ENCODE assay signal across 8 mouse cellular contexts in the genomic region with DNA sequence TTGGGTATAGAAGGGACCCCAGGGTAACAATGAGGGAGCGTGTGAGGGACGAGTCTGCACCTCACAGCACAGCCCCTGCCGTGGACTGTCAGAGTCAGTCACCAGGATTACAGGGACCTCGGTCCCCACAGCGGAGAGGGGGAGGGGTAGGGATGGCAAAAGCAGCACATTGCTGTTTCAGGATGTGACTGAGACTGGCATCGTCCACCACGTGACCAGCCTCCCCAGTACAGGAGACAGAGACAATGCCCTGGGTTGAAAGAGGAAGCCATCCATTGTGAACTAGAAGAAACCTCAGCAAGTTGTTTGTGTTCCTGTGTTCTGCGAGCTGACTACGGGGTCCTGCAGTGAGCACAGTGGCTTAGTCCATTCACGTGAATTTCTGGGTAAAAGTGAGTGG.
DNase-seq lines count a peak whose midpoint lies in the region; ATAC-seq lines count a peak whose summit lies in the region.

No protein-coding gene starts in this region.

- H3K4me3 ChIP-seq in forebrain, embryonic 11.5 days (ENCODE audit: low read depth, low read length): no peak overlapping the region
- no peak overlapping the region for H3K4me3 ChIP-seq in hindbrain, embryonic 12.5 days
- no peak overlapping the region for H3K4me3 ChIP-seq in limb, embryonic 11.5 days (ENCODE audit: low read depth, low read length)
- H3K4me3 ChIP-seq in midbrain, embryonic 11.5 days (ENCODE audit: low read depth, low read length): no peak overlapping the region

- ATAC-seq in forebrain, embryonic 11.5 days (replicated peaks; ENCODE audit: low FRiP score): peak; percentile 92
- peak; percentile 84 for ATAC-seq in hindbrain, embryonic 12.5 days (ENCODE audit: low FRiP score)
- ATAC-seq in limb, embryonic 11.5 days (ENCODE audit: insufficient number of reproducible peaks, low FRiP score, low TSS enrichment, low read depth): 0 out of 2 replicates have a peak, but pooled peaks have one; percentile 34
- peak; percentile 93 for ATAC-seq in midbrain, embryonic 11.5 days (ENCODE audit: low FRiP score)

- H3K4me1 ChIP-seq in forebrain, embryonic 11.5 days (replicated peaks; ENCODE audit: control insufficient read depth, insufficient read depth, low read length): peaks cover 5% of the 10 kb centered on the region; the same call in 1 of the 2 replicates
- peaks cover 15% of the 10 kb centered on the region for H3K4me1 ChIP-seq in hindbrain, embryonic 12.5 days
- H3K4me1 ChIP-seq in limb, embryonic 11.5 days (ENCODE audit: control insufficient read depth, insufficient read depth, low read length): peaks cover 15% of the 10 kb centered on the region
- 0 out of 2 replicates have a peak, but pooled peaks cover 2% of the 10 kb centered on the region for H3K4me1 ChIP-seq in midbrain, embryonic 11.5 days (ENCODE audit: control insufficient read depth, insufficient read depth, low read length)

- H3K27me3 ChIP-seq in forebrain, embryonic 11.5 days (ENCODE audit: control insufficient read depth, insufficient read depth, low read length): no peaks in the 10 kb centered on the region
- H3K27me3 ChIP-seq in hindbrain, embryonic 12.5 days: no peaks in the 10 kb centered on the region; the same call in 1 of the 2 replicates
- H3K27me3 ChIP-seq in limb, embryonic 11.5 days (ENCODE audit: control insufficient read depth, insufficient read depth, low read length): no peaks in the 10 kb centered on the region
- H3K27me3 ChIP-seq in midbrain, embryonic 11.5 days (ENCODE audit: control insufficient read depth, insufficient read depth, low read length): no peaks in the 10 kb centered on the region

- peak overlapping the region; percentile 39; the same call in 1 of the 2 replicates for H3K4me2 ChIP-seq in forebrain, embryonic 11.5 days (ENCODE audit: low read depth, low read length, severe bottlenecking)
- H3K4me2 ChIP-seq in hindbrain, embryonic 12.5 days (replicated peaks): peak overlapping the region; percentile 37
- no peak overlapping the region for H3K4me2 ChIP-seq in limb, embryonic 11.5 days (ENCODE audit: low read depth, severe bottlenecking)
- peak overlapping the region; percentile 37 for H3K4me2 ChIP-seq in midbrain, embryonic 11.5 days

- H3K27ac ChIP-seq in forebrain, embryonic 11.5 days (ENCODE audit: low read depth, low read length): peak overlapping the region; percentile 31; the same call in 1 of the 2 replicates
- H3K27ac ChIP-seq in hindbrain, embryonic 12.5 days: peak overlapping the region; percentile 62
- no peak overlapping the region for H3K27ac ChIP-seq in limb, embryonic 11.5 days (replicated peaks; ENCODE audit: low read depth, low read length)
- no peak overlapping the region; the same call in 1 of the 2 replicates for H3K27ac ChIP-seq in midbrain, embryonic 11.5 days (ENCODE audit: low read depth, low read length)

- 4% methylated on average over 10 of the region's 10 CpGs for WGBS in forebrain, embryonic 11.5 days
- WGBS in hindbrain, embryonic 12.5 days: 5% methylated on average over 10 of the region's 10 CpGs
- WGBS in limb, embryonic 11.5 days: 37% methylated on average over 10 of the region's 10 CpGs
- under 1% methylated on average over 10 of the region's 10 CpGs for WGBS in midbrain, embryonic 11.5 days

- no peaks in the 10 kb centered on the region for H3K36me3 ChIP-seq in forebrain, embryonic 11.5 days (ENCODE audit: control insufficient read depth, insufficient read depth, low read length)
- H3K36me3 ChIP-seq in hindbrain, embryonic 12.5 days: no peaks in the 10 kb centered on the region
- no peaks in the 10 kb centered on the region for H3K36me3 ChIP-seq in limb, embryonic 11.5 days (ENCODE audit: control insufficient read depth, insufficient read depth, low read length)
- no peaks in the 10 kb centered on the region for H3K36me3 ChIP-seq in midbrain, embryonic 11.5 days (ENCODE audit: control insufficient read depth, insufficient read depth, low read length)

- H3K9ac ChIP-seq in forebrain, embryonic 11.5 days (ENCODE audit: low read length): peak overlapping the region; percentile 41
- H3K9ac ChIP-seq in hindbrain, embryonic 12.5 days: 0 out of 2 replicates have a peak overlapping the region, but pooled peaks have one; percentile 23
- no peak overlapping the region for H3K9ac ChIP-seq in limb, embryonic 11.5 days (ENCODE audit: low read length)
- peak overlapping the region; percentile 54 for H3K9ac ChIP-seq in midbrain, embryonic 11.5 days (ENCODE audit: low read length)

- DNase-seq in left cerebral cortex, postnatal 25 days (ENCODE audit: low spot score in 2 of 2): peak; percentile 37 to 63
- DNase-seq in left cerebral cortex, adult 11 months (ENCODE audit: low spot score): no peak
- DNase-seq in forebrain, embryonic 11.5 days (ENCODE audit: low spot score): peak; percentile 78
- DNase-seq in limb, embryonic 11.5 days (ENCODE audit: low spot score): peak; percentile 56
- peak; percentile 93 for DNase-seq in midbrain, embryonic 11.5 days (ENCODE audit: low spot score, missing footprints)
- no peak for DNase-seq in urinary bladder, postnatal 25 days (ENCODE audit: low spot score)
- DNase-seq in thymus, postnatal 0 days (ENCODE audit: low spot score): no peak

- no peaks in the 10 kb centered on the region for H3K9me3 ChIP-seq in forebrain, embryonic 11.5 days (ENCODE audit: control insufficient read depth, low read length)
- no peaks in the 10 kb centered on the region for H3K9me3 ChIP-seq in hindbrain, embryonic 12.5 days (replicated peaks)
- H3K9me3 ChIP-seq in limb, embryonic 11.5 days (ENCODE audit: control insufficient read depth, low read length): no peaks in the 10 kb centered on the region
- H3K9me3 ChIP-seq in midbrain, embryonic 11.5 days (ENCODE audit: control insufficient read depth, low read length): no peaks in the 10 kb centered on the region

- intact Hi-C loops in left cerebral cortex, postnatal 25 days (cut with DNase I): no loop called here

Comparison
In these comparisons a context has a peak if more than half of its experiments do, and no peak if none do; other contexts are left out.
1. DNase-seq: peak in left cerebral cortex, postnatal 25 days (2 of 2), forebrain, embryonic 11.5 days (single experiment), limb, embryonic 11.5 days (single experiment) and midbrain, embryonic 11.5 days (single experiment); none in left cerebral cortex, adult 11 months (single experiment), urinary bladder, postnatal 25 days (single experiment) and thymus, postnatal 0 days (single experiment).
2. ATAC-seq: peak in every context shown above with its lines; median percentile 93 in midbrain, embryonic 11.5 days; 92 in forebrain, embryonic 11.5 days; 84 in hindbrain, embryonic 12.5 days; 34 in limb, embryonic 11.5 days.
3. H3K27ac ChIP-seq: peak in forebrain, embryonic 11.5 days (single experiment) and hindbrain, embryonic 12.5 days (single experiment); none in limb, embryonic 11.5 days (single experiment) and midbrain, embryonic 11.5 days (single experiment).